Mouse (Mus musculus) heart, embryonic 13.5 days (tissue): ENCODE measurements around the gene Leo1. TPM values are rescaled to one million over a fixed set of nuclear protein-coding genes. Genes with fewer than 3 reads are reported as not detected.

Source experiments
- polyA plus RNA-seq: library from polyadenylated mRNA; unstranded; fragments of >200 nt; fragmentation: Nextera tagmentation; extraction: Ambion mirVana; gene quantifications from 2 replicates; pipeline ENCODE4 v1.2.1, GENCODE M21; 2015

Gene Leo1
- polyA plus RNA-seq, 1 experiment from 2014 or later, result 27.9 TPM

Other genes starting within 250 kb of the Leo1 start
- 1.7 and 2.1 TPM in 2 replicates for gene Myo5c, start 209.5 kb upstream of the Leo1 start, polyA plus RNA-seq
- 47.6 and 55.3 TPM in 2 replicates for gene Gnb5, start 135.2 kb upstream of the Leo1 start, polyA plus RNA-seq
- not detected in 2 replicates for gene Bcl2l10, start 93.8 kb upstream of the Leo1 start, polyA plus RNA-seq
- gene Mapk6, start 31.5 kb upstream of the Leo1 start, polyA plus RNA-seq, result 47.2 and 49.8 TPM in 2 replicates
- gene Tmod3, start 118.1 kb downstream of the Leo1 start, polyA plus RNA-seq, result 63.8 and 70.0 TPM in 2 replicates
- 4.7 and 5.0 TPM in 2 replicates for gene Tmod2, start 169.8 kb downstream of the Leo1 start, polyA plus RNA-seq
- gene Lysmd2, start 184.2 kb downstream of the Leo1 start, polyA plus RNA-seq, result 16.2 and 16.9 TPM in 2 replicates
- gene Scg3, start 242.5 kb downstream of the Leo1 start, polyA plus RNA-seq, result 0.47 and 0.53 TPM in 2 replicates